Mouse (Mus musculus): ENCODE data around the gene H2-Q10.
"Not testable (repeated sequence)": the region's sequence is repeated elsewhere in the genome, so short reads cannot be mapped to it uniquely, and the experiment has no call there.

The H2-Q10 gene

DNA sequence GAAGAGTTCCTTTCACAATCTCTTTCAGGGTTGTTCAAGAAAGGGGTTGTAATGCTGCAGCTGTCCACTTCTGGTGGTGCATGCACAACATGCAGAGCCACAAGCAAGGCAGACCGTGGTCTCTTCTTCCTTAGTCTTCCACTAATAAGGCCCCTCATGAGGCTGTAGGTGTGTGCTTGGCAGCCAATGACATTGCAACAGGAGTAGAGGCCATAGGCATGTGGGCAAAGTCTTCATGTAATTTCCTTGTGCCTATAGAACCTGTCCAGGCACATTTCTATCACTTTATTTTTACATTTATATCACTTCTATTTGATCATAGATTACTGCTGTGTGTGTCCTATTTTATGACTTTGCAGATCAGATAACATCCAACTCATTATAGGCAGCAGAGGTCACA, 11.6 kb upstream of the H2-Q10 start:
- not testable (repeated sequence) for DNase-seq (ENCODE audit: low spot score in 2 of 2)

DNA sequence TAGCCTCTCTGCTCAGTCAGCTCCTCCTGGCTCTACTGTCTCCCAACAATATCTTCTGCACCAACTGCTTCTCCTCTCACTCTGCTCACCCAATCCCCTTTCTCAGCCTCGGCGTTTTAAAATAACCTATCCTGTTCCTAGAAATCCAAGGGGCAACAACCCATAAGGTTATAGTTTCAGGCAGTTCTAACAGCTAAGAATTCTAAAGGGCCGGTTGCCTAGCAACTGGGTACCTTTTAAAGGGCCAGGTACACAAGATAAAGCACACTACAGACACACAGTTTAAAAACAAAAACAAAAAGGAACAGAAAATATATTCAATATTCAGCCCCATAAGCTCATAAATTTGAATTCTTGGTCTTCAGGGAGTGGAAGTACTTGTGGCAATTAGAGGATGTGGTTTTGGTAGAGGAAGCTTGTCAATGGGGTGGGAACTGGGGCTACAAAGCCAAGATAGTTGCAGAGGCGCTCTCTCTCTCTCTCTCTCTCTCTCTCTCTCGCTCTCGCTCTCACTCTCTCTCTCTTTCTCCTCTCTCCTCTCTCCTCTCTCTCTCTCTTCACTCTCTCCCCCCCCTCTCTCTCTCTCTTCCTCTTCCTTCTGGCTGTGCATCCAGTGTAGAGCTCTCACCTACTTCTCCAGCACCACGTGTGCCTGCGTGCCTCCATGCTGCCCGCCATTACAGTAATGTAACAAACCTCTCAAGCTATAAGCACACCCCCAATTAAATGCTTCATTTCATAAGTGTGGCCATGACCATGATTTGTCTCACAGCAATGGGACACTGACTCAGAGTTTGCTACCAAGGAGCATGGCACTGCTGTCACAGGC, 9.2 kb upstream of the H2-Q10 start:
- not testable (repeated sequence) for DNase-seq (ENCODE audit: low spot score in 2 of 2)

DNA sequence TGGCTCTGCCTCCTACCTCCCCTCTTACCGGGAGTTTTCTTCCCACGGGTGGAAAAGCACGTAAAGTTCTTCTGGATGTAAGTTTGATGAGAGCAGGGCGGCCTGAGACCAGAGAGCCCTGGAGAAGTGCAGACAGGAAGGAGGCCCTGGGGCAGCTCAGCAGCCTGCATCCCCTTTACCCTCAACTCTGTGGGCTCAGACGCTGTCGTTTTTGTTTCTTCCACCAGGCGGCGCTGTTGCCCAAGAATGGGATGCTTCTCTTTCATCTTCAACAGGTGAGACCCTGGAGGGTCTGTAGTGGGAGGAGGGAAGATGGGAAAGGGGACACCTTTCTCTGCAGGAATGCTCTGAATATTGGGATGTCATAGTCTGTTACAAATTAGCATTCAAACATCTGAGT, 4.2 kb upstream of the H2-Q10 start:
- not testable (repeated sequence) for DNase-seq (ENCODE audit: low spot score in 2 of 2)

DNA sequence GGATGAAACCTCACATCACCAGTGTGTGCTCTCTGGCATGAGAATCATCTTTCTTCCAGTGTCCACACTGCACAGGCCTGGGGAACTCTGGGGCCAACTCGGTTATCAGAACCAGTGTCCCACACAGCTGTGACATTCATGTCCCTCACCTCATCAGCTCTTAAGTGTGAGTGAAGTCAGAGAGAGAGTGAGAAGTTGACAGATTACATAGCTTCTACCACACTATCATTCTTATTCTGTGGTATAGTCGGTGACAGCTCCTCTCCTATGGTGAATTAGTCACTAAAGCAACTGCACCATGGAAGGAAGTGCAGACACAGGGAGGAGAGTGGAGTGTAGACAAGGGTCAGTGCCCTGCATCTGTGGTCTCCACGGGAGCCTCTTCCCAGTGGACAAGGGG, 953 bp upstream of the H2-Q10 start:
- not testable (repeated sequence) for DNase-seq (ENCODE audit: low spot score in 2 of 2)

DNA sequence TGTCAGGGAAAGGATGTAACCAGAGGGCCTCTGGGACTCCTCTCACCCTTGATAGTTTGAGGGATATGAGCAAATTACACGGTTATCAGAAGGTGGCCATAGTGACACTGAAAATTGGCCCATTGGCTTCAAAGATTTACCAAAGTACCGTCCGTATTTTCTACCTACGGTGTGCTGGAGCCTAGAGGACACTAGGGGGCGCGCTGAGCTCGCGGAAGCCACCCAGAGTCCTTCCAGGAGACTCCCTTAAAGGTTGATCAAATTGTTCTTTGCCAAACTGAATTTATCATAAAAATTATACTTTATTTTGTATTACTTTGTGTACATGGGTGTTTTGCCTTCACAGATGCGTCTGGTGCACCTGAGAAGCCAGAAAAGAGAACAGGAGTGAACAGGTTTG, 14.2 kb downstream of the H2-Q10 start:
- peak in 1 of 2 experiments; percentile 32 for DNase-seq (ENCODE audit: low spot score in 2 of 2)

DNA sequence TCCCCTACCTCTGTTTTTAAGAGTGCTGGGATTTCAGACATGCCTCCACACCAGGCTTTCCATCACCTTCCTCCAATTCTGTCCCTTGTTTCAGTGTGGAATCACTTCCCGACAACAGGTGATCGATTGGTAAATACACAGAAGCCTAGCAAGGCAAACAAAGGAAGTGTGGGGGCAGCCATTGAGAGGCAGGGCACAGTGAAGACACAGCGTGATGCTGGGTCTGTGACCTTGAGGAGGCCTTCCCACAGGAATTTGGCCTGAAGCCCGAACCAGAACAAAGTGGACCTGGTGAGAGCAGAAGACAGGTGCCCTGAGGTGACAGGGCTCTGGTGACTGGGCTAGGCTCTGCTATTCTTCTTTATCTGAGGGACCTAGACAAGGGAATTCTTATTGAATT, 15.8 kb downstream of the H2-Q10 start:
- DNase-seq (ENCODE audit: low spot score in 2 of 2), result no peak

DNA sequence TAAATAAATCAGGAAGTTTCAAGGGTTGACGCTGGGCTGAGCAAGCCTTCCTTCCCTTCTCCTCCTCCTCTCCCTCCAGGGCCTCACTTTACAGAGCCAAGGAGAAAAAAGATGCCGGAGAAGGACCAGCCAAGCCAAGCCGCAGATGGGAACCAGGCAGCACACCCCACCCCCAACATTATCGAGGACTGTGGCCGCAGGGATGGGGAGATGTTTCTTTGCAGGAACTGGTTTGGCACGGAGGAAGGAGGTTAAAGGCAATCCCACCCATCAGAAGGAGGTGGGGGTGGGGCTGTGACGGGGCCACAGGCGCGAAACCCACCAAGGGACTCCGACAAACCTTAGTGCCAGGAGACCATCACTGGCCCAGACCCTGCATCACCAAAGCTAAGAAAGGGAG, 16.8 kb downstream of the H2-Q10 start:
- no peak for DNase-seq (ENCODE audit: low spot score in 2 of 2)

DNA sequence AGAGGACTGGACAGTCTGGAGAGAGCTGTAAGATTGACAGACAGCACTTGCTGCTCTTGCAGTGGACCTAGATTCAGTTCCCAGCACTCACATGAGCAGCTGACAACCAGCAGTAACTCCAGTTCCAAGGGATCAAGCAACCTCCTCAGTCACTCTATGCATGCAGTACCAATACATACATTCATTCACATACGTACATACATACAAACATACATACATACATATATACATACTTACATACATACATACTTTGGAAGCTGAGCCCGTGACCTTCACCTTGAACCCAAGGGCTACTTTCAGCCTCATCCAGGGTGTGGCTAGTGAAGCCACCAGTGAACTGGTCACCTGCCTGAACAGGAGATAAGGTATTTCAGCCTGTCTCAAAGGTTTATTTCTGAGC, 18.2 kb downstream of the H2-Q10 start:
- DNase-seq (ENCODE audit: low spot score in 2 of 2), result no peak

DNA sequence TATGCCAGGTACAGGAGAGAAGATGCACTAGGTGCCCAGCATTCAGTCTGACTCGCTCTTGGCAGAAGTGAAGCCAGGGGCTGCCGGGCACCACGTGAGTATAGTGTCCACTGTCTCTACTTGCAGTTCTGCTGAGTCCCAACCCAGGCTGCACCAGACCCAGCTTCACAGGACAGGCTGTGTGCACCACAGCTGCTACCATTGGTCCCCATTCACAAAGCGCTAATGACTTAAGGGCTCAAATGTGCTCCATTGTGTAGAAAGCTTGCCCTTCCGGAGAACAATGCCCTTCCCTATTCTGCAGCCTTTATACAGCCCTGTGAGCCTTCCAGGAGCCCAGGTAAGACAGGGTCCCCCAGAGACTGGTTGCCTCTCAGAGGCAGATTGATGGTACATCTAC, 20.4 kb downstream of the H2-Q10 start:
- DNase-seq (ENCODE audit: low spot score in 2 of 2), result no peak

DNA sequence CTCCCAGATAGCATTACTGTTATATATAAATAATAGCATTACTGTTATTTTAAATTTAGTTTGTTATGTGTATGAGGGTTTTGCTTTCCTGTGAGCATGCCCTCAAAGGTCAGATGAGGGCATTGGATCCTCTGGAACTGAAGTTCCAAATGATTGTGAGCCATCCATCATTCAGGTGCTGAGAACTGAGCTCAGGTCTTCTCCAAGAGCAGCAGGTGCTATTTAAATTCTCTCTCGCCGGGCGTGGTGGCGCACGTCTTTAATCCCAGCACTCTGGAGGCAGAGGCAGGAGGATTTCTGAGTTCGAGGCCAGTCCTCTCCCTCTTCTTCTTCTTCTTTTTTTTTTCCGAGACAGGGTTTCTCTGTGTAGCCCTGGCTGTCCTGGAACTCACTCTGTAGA, 27.2 kb downstream of the H2-Q10 start:
- no peak for DNase-seq (ENCODE audit: low spot score in 2 of 2)

DNA sequence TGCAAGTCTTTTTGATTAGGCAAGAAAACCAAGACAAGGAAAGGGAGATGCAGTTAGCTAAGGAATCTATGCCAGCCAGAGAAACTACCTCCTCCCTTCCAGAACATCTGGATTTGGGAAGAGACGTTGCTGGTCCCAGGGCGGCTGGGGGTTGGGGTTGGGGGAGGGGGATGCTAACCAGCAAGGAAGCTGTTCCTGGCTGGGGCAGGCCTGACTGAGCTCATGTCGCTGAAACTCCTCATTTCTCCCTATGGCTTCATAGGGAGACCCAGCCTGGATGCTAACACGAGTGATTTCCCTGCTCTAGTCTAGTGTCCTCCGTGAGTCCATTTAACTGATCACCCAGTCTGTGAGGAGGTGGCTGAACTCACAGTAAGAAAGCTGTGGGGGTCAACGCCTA, 32.3 kb downstream of the H2-Q10 start:
- DNase-seq (ENCODE audit: low spot score in 2 of 2), result no peak

DNA sequence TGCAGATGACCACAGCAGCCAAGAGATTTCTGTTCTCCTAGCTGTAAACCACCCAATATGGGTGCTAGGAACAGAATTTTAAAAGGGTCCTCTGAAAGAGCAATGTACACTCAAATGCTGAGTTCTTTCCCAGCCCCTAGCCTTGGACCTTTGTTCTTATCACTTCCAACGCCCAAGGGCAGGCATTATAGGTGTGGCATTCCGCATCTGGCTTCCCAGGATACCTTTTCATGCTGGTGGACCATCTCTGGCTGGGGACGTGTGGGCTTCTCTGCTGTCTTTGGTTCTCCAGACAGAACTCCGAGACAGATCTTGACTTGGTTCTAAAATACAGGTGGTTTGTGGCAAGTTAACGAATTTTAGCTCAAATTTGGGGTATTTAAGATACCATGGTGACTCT, 32.9 kb downstream of the H2-Q10 start:
- no peak for DNase-seq (ENCODE audit: low spot score in 2 of 2)

DNA sequence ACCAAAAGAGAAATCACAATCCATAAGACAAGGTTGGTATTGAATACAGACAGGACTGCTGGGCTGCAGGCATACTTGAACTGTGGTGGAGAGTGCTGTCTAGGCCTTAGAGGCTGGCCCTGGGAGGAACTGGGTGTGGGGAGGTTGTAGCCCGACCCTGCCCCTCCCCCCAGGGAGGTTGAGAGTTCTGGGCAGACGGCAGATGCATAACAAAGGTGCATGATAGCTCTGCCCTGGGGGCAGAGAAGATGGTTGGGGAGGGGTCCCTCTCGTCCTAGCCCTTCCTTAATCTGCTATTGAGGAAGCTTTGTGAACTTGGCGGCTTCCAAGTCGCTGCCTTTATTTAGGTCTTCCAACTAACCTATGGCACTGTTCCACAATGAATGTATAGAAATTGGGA, 34.0 kb downstream of the H2-Q10 start:
- DNase-seq (ENCODE audit: low spot score in 2 of 2), result no peak

DNA sequence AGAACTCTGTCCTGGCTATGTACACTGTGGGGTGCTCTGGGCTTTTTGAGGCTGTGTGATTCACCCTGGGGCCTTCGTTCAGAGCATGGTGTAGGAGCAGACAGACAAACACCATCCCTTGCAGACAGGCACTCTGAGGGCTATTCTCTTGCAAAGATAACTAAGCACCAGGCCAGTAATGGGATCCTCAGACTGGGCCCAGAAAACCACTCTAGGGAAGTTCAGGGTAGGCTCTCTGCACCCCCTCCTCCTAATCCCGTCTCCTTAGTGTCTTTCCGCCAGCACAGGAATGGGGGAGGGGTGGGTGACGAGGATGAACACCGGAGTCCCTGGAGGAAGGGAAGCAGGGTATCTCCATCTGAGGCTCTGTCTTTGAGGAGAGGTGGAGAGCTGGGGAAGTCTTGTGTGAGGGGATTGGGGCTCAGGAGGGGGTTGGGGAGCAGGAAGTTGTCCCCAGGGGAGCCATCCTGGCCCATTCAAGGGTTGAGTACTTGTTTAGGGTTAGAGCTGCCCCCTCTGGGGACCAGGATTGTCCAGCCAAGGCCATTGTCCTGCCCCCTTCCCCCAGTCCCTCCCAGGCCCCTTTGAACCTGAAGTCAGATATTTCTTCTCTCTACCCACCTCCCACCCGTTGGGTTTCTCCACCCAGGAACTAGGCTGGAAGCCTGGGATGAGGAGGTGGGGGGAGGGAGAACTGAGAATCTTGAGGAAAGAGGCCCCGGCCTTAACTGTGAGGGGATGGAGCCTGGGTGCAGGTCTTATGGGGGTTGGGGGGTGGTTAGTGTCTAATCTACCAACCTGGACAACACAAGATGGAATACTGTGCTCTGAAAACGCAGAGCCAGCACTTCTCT, 35.0 kb downstream of the H2-Q10 start:
- no peak for DNase-seq (ENCODE audit: low spot score in 2 of 2)

DNA sequence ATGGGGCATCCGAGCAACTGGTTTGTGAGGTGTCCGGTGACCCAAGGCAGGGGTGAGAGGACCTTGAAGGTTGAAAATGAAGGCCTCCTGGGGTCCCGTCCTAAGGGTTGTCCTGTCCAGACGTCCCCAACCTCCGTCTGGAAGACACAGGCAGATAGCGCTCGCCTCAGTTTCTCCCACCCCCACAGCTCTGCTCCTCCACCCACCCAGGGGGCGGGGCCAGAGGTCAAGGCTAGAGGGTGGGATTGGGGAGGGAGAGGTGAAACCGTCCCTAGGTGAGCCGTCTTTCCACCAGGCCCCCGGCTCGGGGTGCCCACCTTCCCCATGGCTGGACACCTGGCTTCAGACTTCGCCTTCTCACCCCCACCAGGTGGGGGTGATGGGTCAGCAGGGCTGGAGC, 35.9 kb downstream of the H2-Q10 start, which contains the start of gene Pou5f1:
TSS of gene Pou5f1 (plus strand) at position 243 of the 400 bp plus-strand sequence.
- DNase-seq (ENCODE audit: low spot score in 2 of 2), result no peak

DNA sequence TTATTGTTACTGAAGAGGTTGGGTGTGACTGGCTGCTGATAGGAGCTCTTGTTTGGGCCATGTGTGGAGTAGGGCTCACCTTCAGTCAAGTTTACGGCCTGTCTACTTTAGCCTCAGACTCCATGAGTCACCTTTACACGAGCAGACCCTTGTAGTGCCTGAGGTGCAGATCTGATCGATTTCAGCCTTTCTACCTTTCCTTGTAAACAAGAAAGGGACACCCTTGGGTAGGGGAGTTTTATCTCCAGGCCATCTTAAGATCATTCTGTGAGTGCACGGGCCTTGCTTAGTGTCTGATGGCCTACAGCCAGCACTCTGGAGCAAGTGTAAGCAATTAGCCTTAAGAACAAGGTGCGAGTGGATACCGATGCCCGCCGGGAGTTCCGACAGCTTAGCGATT, 37.0 kb downstream of the H2-Q10 start:
- DNase-seq (ENCODE audit: low spot score in 2 of 2), result no peak

DNA sequence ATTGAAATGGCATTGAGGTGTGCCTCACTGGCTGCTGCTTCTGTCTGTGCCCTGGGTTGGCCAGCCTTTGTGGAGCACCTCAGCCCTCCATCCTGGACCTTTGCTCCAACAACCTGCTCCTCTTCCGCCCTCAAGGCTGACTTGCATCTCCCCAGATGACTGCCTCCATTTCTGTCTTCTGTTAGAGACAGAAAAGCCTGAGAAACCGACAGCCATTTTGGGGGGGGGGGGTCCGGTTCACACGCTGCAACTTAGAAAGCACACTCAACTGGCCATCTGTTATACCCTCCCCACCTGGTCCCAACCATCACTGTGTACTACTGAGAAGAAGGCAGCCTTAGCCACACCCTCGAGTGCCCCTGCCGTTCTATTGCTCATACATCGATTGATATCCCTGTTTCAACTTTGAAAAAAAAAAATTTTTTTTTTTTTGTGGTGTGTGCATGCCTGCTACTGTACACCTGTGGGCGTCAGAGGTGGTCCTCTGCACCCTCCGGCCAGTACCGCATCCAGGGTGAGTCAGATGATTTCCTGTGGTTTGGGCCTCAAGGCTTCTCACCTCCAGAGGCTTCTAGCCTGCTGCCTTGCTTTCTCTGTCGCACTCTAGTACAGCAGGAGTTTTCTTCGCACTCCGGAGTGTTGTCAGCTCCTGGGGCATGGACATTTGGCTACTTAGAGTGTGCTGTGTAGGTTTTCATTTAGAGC, 37.8 kb downstream of the H2-Q10 start:
- DNase-seq (ENCODE audit: low spot score in 2 of 2), result no peak

DNA sequence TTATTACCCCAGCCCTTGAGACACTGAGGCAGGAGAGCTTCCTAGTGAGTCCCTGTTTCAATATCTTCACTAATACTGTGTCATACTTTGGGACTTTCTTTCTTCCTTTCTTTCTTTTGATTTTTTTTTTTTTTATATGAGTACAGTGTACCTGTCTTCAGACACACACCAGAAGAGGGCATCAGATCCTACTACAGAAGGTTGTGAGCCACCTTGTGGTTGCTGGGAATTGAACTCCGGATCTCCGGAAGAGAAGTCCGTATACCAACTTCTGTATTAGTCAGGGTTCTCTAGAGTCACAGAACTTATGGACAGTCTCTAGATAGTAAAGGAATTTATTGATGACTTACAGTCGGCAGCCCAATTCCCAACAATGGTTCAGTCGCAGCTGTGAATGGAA, 38.4 kb downstream of the H2-Q10 start:
- DNase-seq (ENCODE audit: low spot score in 2 of 2), result not testable (repeated sequence)

DNA sequence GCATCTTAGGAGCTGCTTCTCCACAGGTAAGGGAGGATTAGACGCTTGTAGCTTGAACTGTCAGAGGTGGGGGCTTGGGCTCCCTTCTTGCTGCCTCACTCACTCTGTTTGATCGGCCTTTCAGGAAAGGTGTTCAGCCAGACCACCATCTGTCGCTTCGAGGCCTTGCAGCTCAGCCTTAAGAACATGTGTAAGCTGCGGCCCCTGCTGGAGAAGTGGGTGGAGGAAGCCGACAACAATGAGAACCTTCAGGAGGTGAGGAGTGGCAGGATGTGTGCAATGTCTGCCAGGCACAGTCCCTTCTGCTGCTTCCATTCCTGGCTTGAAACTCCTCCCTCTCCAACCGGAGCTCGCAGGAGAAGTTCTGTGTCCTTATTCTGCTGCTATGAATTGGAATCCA, 39.4 kb downstream of the H2-Q10 start:
- no peak for DNase-seq (ENCODE audit: low spot score in 2 of 2)

DNA sequence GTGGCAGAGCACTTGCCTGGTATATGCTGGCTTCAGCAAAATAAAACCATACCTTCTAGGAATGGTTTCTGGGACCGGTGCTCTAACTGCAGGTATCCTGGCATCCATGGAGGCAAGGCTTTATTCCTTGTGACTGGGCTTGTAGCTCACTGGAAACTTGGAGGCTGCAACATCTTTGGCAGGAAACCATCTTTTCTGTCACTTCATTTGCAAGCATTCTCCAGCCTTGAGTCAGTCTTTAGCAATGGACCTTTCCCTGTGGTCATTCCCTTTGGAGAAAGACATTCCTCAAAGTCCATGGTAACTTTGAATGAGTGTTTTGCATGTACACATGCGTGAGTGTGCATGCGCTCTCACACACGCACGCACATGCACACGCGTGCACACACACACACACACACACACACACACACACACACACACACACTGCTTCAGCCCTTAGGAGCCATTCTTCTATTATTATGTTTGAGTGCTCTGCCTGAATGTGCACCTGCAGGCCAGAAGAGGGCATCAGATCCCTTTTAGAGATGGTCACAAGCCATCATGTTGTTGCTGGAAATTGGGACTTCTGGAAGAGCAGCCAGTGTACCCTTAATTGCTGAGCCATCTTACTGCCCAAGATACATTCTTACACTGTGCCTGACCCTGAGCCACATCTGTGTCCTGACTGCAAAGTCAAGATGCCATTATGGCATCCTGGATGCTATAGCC, 43.2 kb downstream of the H2-Q10 start:
- no peak for DNase-seq (ENCODE audit: low spot score in 2 of 2)

DNA sequence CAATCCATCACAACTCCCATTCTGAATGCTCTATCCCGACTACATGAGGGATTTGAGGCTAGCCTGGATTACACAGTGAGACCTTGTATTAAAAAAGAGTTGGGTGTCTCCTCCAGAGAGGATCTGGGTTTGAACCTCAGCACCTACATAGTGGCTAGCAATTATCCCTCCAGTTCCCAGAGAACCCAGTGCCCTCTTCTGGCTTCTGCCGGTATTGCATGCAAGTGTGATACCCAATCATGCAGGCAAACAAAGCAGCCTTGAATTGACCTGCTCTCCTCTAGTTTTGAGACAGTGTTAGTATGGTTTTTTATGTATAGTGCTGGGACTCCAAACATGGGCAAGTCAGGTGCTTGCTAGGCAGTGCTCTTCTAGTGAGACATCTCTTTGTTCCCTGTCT, 44.0 kb downstream of the H2-Q10 start:
- no peak for DNase-seq (ENCODE audit: low spot score in 2 of 2)

DNA sequence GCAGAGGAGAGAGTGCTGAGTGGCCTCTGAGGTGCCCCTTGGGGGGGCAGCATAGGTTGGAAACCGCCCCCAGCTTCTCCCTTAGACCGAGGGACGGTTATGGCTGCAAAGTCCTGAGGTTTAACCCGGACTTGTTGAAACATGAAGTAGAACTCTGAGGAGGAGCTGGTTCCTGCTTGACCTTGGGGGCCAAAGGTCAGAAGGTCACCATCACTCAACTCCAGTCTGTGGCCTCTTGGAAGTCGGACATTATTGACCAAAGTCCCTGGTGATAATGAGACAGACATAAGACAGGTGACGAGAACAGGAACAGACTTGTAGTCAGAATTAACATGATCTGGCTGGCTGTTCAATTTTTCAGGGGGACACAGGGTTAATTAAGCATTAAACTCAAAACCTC, 44.9 kb downstream of the H2-Q10 start:
- DNase-seq (ENCODE audit: low spot score in 2 of 2), result no peak
